Mouse (Mus musculus): ENCODE results near the gene Cdk19. TPM values are rescaled to one million over a fixed set of nuclear protein-coding genes. Genes with fewer than 3 reads are reported as not detected.

Gene Cdk19
- polyA plus RNA-seq, 1 experiment = 0.47 TPM

GRCm38 (mm10) chr10:40491748-40492147 is 152.4 kb downstream of the Cdk19 start:
- Histone ChIP-seq H3K9me3 (ENCODE audit: control insufficient read depth, low read length) (no peaks in the 10 kb centered on the region), H3K36me3 (ENCODE audit: control insufficient read depth) (no peaks in the 10 kb centered on the region), H3K4me3 (replicated peaks) (no peak overlapping the region), H3K4me1 (ENCODE audit: control insufficient read depth) (no peaks in the 10 kb centered on the region), H3K27me3 (ENCODE audit: control insufficient read depth) (no peaks in the 10 kb centered on the region)
- no peak for TF ChIP-seq GATA1 (IDR thresholded peaks at IDR 0.05; ENCODE audit: low read length)

- H3K4me1 ChIP-seq (ENCODE audit: control insufficient read depth) = peaks cover 10% of the 10 kb centered on the region
- no peak overlapping the region for H3K4me3 ChIP-seq (replicated peaks)
- TF ChIP-seq GATA1 (IDR thresholded peaks at IDR 0.05; ENCODE audit: low read length) = no peak
- TF ChIP-seq TAL1 (IDR thresholded peaks at IDR 0.05; ENCODE audit: low read length) = no peak
- H3K27me3 ChIP-seq (ENCODE audit: control insufficient read depth) = no peaks in the 10 kb centered on the region
- H3K36me3 ChIP-seq (ENCODE audit: control insufficient read depth) = no peaks in the 10 kb centered on the region
- H3K9me3 ChIP-seq (ENCODE audit: control insufficient read depth, low read length) = no peaks in the 10 kb centered on the region
Observed at GRCm38 (mm10) chr10:40494181-40495162, 155.1 kb downstream of the Cdk19 start.

GRCm38 (mm10) chr10:40497301-40498041 is 158.1 kb downstream of the Cdk19 start:
- Histone ChIP-seq H3K4me3 (replicated peaks) (no peak overlapping the region), H3K9me3 (ENCODE audit: control insufficient read depth, low read length) (no peaks in the 10 kb centered on the region)

GRCm38 (mm10) chr10:40498426-40498825 is 159.1 kb downstream of the Cdk19 start:
- H3K27me3 ChIP-seq (ENCODE audit: control insufficient read depth) = no peaks in the 10 kb centered on the region
- peaks cover 15% of the 10 kb centered on the region for H3K4me1 ChIP-seq (ENCODE audit: control insufficient read depth)
- TF ChIP-seq TAL1 (IDR thresholded peaks at IDR 0.05; ENCODE audit: low read length) (no peak), GATA1 (IDR thresholded peaks at IDR 0.05; ENCODE audit: low read length) (no peak)
- no peaks in the 10 kb centered on the region for H3K36me3 ChIP-seq (ENCODE audit: control insufficient read depth)
- H3K9me3 ChIP-seq (ENCODE audit: control insufficient read depth, low read length) = no peaks in the 10 kb centered on the region
- H3K4me3 ChIP-seq (replicated peaks) = no peak overlapping the region

More at GRCm38 (mm10) chr10:40497301-40498041, 158.1 kb downstream of the Cdk19 start:
- H3K4me1 ChIP-seq (ENCODE audit: control insufficient read depth) = peaks cover 15% of the 10 kb centered on the region
- TF ChIP-seq GATA1 (IDR thresholded peaks at IDR 0.05; ENCODE audit: low read length) (no peak), TAL1 (IDR thresholded peaks at IDR 0.05; ENCODE audit: low read length) (no peak)
- H3K27me3 ChIP-seq (ENCODE audit: control insufficient read depth) = no peaks in the 10 kb centered on the region
- no peaks in the 10 kb centered on the region for H3K36me3 ChIP-seq (ENCODE audit: control insufficient read depth)

- no peak for TF ChIP-seq TAL1 (IDR thresholded peaks at IDR 0.05; ENCODE audit: low read length)
- no peak for TF ChIP-seq GATA1 (IDR thresholded peaks at IDR 0.05; ENCODE audit: low read length)
- Histone ChIP-seq H3K4me3 (replicated peaks) (no peak overlapping the region), H3K36me3 (ENCODE audit: control insufficient read depth) (no peaks in the 10 kb centered on the region), H3K27me3 (ENCODE audit: control insufficient read depth) (no peaks in the 10 kb centered on the region), H3K9me3 (ENCODE audit: control insufficient read depth, low read length) (no peaks in the 10 kb centered on the region), H3K4me1 (ENCODE audit: control insufficient read depth) (peaks cover 15% of the 10 kb centered on the region)
Observed at GRCm38 (mm10) chr10:40499314-40500252, 160.2 kb downstream of the Cdk19 start.

GRCm38 (mm10) chr10:40500723-40501245 is 161.4 kb downstream of the Cdk19 start:
- Histone ChIP-seq H3K4me3 (replicated peaks) (no peak overlapping the region), H3K9me3 (ENCODE audit: control insufficient read depth, low read length) (no peaks in the 10 kb centered on the region), H3K4me1 (ENCODE audit: control insufficient read depth) (peaks cover 15% of the 10 kb centered on the region), H3K36me3 (ENCODE audit: control insufficient read depth) (no peaks in the 10 kb centered on the region), H3K27me3 (ENCODE audit: control insufficient read depth) (no peaks in the 10 kb centered on the region)
- no peak for TF ChIP-seq TAL1 (IDR thresholded peaks at IDR 0.05; ENCODE audit: low read length)
- no peak for TF ChIP-seq GATA1 (IDR thresholded peaks at IDR 0.05; ENCODE audit: low read length)

GRCm38 (mm10) chr10:40502734-40503133 is 163.4 kb downstream of the Cdk19 start:
- Histone ChIP-seq H3K36me3 (ENCODE audit: control insufficient read depth) (no peaks in the 10 kb centered on the region), H3K9me3 (ENCODE audit: control insufficient read depth, low read length) (no peaks in the 10 kb centered on the region), H3K4me1 (ENCODE audit: control insufficient read depth) (peaks cover 12% of the 10 kb centered on the region), H3K27me3 (ENCODE audit: control insufficient read depth) (no peaks in the 10 kb centered on the region), H3K4me3 (replicated peaks) (no peak overlapping the region)
- no peak for TF ChIP-seq GATA1 (IDR thresholded peaks at IDR 0.05; ENCODE audit: low read length)
- no peak for TF ChIP-seq TAL1 (IDR thresholded peaks at IDR 0.05; ENCODE audit: low read length)

GRCm38 (mm10) chr10:40510356-40510755 is 171.0 kb downstream of the Cdk19 start:
- no peaks in the 10 kb centered on the region for H3K9me3 ChIP-seq (ENCODE audit: control insufficient read depth, low read length)
- H3K4me3 ChIP-seq (replicated peaks) = no peak overlapping the region
- TF ChIP-seq TAL1 (IDR thresholded peaks at IDR 0.05; ENCODE audit: low read length) (no peak), GATA1 (IDR thresholded peaks at IDR 0.05; ENCODE audit: low read length) (no peak)
- H3K36me3 ChIP-seq (ENCODE audit: control insufficient read depth) = no peaks in the 10 kb centered on the region
- no peaks in the 10 kb centered on the region for H3K4me1 ChIP-seq (ENCODE audit: control insufficient read depth)
- H3K27me3 ChIP-seq (ENCODE audit: control insufficient read depth) = no peaks in the 10 kb centered on the region

All from erythroblast, embryonic 14.5 days (primary cell).